Mouse (Mus musculus) E14TG2a.4 (cell line): Measurements from ENCODE around the gene Car9.

Experiments
- CTCF ChIP-seq: conservative IDR thresholded peaks from 2 replicates; pipeline ENCODE4 v1.5.1; 2014; ENCODE audit warnings: low read length
- NANOG ChIP-seq: IDR thresholded peaks from 2 replicates; pipeline ENCODE4 v1.6.1; 2014; ENCODE audit warnings: borderline replicate concordance, low read length, mixed read lengths
- POU5F1 ChIP-seq: IDR thresholded peaks from 2 replicates; pipeline ENCODE4 v1.6.1; 2014; ENCODE audit warnings: low read length, borderline replicate concordance

DNA sequence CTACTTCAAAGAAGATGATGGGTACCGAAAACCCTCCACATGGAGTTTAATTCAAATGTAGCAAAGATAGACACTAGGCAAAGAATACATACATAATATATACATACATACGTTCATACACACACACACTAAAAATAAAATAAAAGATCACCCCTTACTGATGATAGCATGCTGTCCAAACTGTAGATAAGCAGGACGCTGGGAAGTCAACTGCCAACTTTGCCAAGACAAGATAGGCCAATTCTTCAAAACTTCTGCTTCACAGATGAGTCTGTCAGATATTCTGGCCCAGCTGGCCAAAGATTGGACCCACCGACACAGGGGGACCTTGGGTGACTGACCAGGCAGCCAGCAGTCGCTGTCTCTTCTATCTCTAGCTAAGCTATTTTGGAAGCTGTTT lies 43.7 kb upstream of the Car9 start:
- TF ChIP-seq CTCF (no peak), POU5F1 (no peak), NANOG (no peak)
